Mouse (Mus musculus): ENCODE data around the gene Mutyh.

GRCm38 (mm10) chr4:116859711-116860110, 52.2 kb downstream of the Mutyh start:
- no peak for TF ChIP-seq GATA1 (IDR thresholded peaks at IDR 0.05; ENCODE audit: low read depth, low read length)
- TF ChIP-seq POLR2A (IDR thresholded peaks at IDR 0.05; ENCODE audit: control insufficient read depth in 1 of 2, insufficient read depth in 1 of 2, low read depth in 1 of 2, low read length in 2 of 2, poor library complexity in 1 of 2): no peak
- TF ChIP-seq TCF12 (IDR thresholded peaks at IDR 0.05; ENCODE audit: low read depth, low read length): no peak
- TF ChIP-seq CTCF (IDR thresholded peaks at IDR 0.05 in 2 of 3, conservative IDR thresholded peaks at IDR 0.05 in 1 of 3; ENCODE audit: control insufficient read depth in 1 of 3, insufficient read depth in 1 of 3, low read depth in 2 of 3, low read length in 3 of 3, poor library complexity in 1 of 3, severe bottlenecking in 1 of 3): no peak
- no peak for TF ChIP-seq USF1 (IDR thresholded peaks at IDR 0.05; ENCODE audit: low read depth, low read length)
- no peak for TF ChIP-seq USF2 (IDR thresholded peaks at IDR 0.05; ENCODE audit: borderline replicate concordance in 1 of 2, insufficient read depth in 1 of 2, low read depth in 1 of 2, low read length in 2 of 2)
- TF ChIP-seq TBP (IDR thresholded peaks at IDR 0.05; ENCODE audit: low read depth, low read length): no peak
- TF ChIP-seq EP300 (IDR thresholded peaks at IDR 0.05; ENCODE audit: low read depth in 1 of 2, low read length in 2 of 2): no peak
- TF ChIP-seq ZMIZ1 (IDR thresholded peaks at IDR 0.05; ENCODE audit: low read depth, low read length): no peak
- TF ChIP-seq SMC3 (IDR thresholded peaks at IDR 0.05; ENCODE audit: low read depth, low read length): no peak
- TF ChIP-seq HCFC1 (IDR thresholded peaks at IDR 0.05; ENCODE audit: low read depth, low read length): no peak

Measured in MEL (cell line).